Mouse (Mus musculus) hindbrain, postnatal 0 days (tissue): ENCODE data around the gene Nom1. TPM values are rescaled to one million over a fixed set of nuclear protein-coding genes. Genes with fewer than 3 reads are reported as not detected.

ENCODE experiments used
- ATAC-seq: fragments of 200-750 bp; cut with Nextera tagmentation; 2 replicates; pipeline ENCODE4 v1.8.0; 2017; ENCODE audit warnings: mild to moderate bottlenecking, moderate TSS enrichment, moderate library complexity
- DNase-seq: peaks from one replicate; pipeline ENCODE4 v3.0.0-alpha.2; 2015; ENCODE audit warnings: low spot score
- H3K27ac ChIP-seq: fragments of 300-500 bp; sonication (generic); 2 replicates; pipeline ENCODE4 v1.5.1; 2014; ENCODE audit warnings: mild to moderate bottlenecking
- H3K27me3 ChIP-seq: fragments of 300-500 bp; sonication (generic); 2 replicates; pipeline ENCODE4 v1.6.1; 2014; ENCODE audit warnings: low read length, mixed read lengths; ENCODE audit not compliant: insufficient read depth
- H3K36me3 ChIP-seq: fragments of 300-500 bp; sonication (generic); 2 replicates; pipeline ENCODE4 v1.6.1; 2014; ENCODE audit warnings: low read length, mixed read lengths; ENCODE audit not compliant: insufficient read depth
- H3K4me1 ChIP-seq: fragments of 300-500 bp; sonication (generic); 2 replicates; pipeline ENCODE4 v1.6.1; 2014; ENCODE audit warnings: antibody characterized with exemption, low read length, mixed read lengths; ENCODE audit not compliant: insufficient read depth
- H3K4me2 ChIP-seq: fragments of 300-500 bp; sonication (generic); 2 replicates; pipeline ENCODE4 v1.6.1; 2014; ENCODE audit warnings: low read depth, mild to moderate bottlenecking, low read length, moderate library complexity, mixed read lengths
- H3K4me3 ChIP-seq: fragments of 300-500 bp; sonication (generic); 2 replicates; pipeline ENCODE4 v1.5.1; 2014; ENCODE audit warnings: low read length
- H3K9ac ChIP-seq: fragments of 300-500 bp; sonication (generic); replicated peaks from 2 replicates; pipeline ENCODE4 v1.6.1; 2014; ENCODE audit warnings: mild to moderate bottlenecking, low read length, moderate library complexity, mixed read lengths
- H3K9me3 ChIP-seq: fragments of 300-500 bp; sonication (generic); 2 replicates; pipeline ENCODE4 v1.6.1; 2016; ENCODE audit warnings: low read length, mixed read lengths
- CTCF ChIP-seq: IDR thresholded peaks from 2 replicates; pipeline ENCODE4 v1.5.1; 2016; ENCODE audit warnings: antibody characterized with exemption, control low read depth, low read depth
- WGBS: fragments of 180-500 bp; shearing (Covaris S2); extraction: QIAGEN DNeasy Blood & Tissue Kit; methylation state at CpG from one replicate; pipeline ENCODE4 v1.1.7; 2014; 5-methylcytosine and 5-hydroxymethylcytosine counted together
- polyA plus RNA-seq: library from polyadenylated mRNA; unstranded; fragments of >200 nt; fragmentation: Nextera tagmentation; extraction: Ambion mirVana; gene quantifications from 2 replicates; pipeline ENCODE4 v1.2.1, GENCODE M21; 2015
- total RNA-seq: library from RNA; depleted of rRNA; stranded (reverse); fragments of >200 nt; gene quantifications from 2 replicates; pipeline ENCODE4 v1.2.3, GENCODE M21; 2014

The Nom1 gene
- total and polyA plus RNA-seq, 2 experiments from 2014 or later: 7.4 to 14.0 TPM

- H3K27ac ChIP-seq: no peak overlapping the region
- no peak overlapping the region for H3K4me3 ChIP-seq
- 87% methylated on average over 5 of the region's 5 CpGs for WGBS
- H3K4me2 ChIP-seq: no peak overlapping the region
- H3K27me3 ChIP-seq: no peaks in the 10 kb centered on the region
- no peaks in the 10 kb centered on the region for H3K4me1 ChIP-seq
- TF ChIP-seq CTCF: no peak
- no peak for ATAC-seq
- no peaks in the 10 kb centered on the region; the same call in 1 of the 2 replicates for H3K36me3 ChIP-seq
- H3K9ac ChIP-seq: no peak overlapping the region
- no peaks in the 10 kb centered on the region for H3K9me3 ChIP-seq
- DNase-seq: no peak
These were observed 22.6 kb downstream of the Nom1 start for GRCm38 (mm10) chr5:29456895-29457656.

- Histone ChIP-seq H3K4me2 (no peak overlapping the region), H3K9me3 (no peaks in the 10 kb centered on the region), H3K27me3 (peaks cover 22% of the 10 kb centered on the region), H3K36me3 (no peaks in the 10 kb centered on the region), H3K27ac (no peak overlapping the region), H3K9ac (no peak overlapping the region), H3K4me3 (no peak overlapping the region), H3K4me1 (no peaks in the 10 kb centered on the region)
- 82% methylated on average over 9 of the region's 9 CpGs for WGBS
- no peak for ATAC-seq
- no peak for TF ChIP-seq CTCF
- DNase-seq: no peak
These were observed 28.7 kb downstream of the Nom1 start for GRCm38 (mm10) chr5:29462943-29463686.

DNA sequence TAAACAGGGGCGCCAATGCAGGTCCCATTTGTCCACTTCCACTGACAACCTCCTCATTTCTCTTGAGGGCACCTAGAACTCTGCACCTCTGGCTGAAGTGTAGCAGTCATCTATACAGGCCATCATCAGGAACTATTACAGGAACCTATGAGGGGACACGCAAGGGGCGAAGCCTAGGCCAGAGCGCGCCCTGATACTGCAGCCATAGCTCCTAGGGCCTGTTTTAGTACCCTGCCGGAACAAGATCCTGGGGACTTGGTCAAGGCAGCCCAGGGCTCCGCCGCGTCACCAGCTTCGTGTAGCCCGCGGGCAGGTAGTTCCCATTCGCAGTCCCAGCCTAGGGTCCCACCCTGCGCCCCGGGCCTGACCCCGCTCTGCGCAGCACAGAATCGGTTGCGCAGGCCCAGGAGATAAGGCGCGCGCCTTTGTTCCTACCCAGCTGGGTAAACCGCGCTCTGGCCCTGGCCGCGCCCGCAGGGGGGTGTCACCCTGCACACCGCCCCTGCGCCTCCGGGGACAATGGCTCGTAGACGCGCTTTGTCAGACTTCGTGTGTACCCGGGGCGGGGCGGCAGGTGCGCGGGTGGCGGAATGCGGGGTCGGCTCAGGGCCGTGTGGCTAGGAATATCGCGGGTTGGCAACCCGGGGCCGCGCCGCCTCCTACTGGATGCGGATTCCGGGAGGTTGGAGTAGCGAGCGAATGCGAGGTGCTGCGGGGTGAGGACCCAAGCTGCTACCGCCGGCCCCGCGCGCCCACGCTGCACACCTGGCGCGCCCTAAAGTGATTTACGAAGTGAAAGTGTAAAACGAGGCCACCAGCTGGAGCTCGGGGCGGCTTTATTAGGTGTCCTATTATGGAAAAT is 33.3 kb downstream of the Nom1 start:
- ATAC-seq (no peak), DNase-seq (no peak)
- no peak for TF ChIP-seq CTCF
- Histone ChIP-seq H3K4me1 (no peaks in the 10 kb centered on the region), H3K27me3 (peaks cover 63% of the 10 kb centered on the region), H3K9me3 (no peaks in the 10 kb centered on the region), H3K4me3 (peak overlapping the region; percentile 25), H3K36me3 (no peaks in the 10 kb centered on the region), H3K9ac (no peak overlapping the region), H3K27ac (no peak overlapping the region), H3K4me2 (peak overlapping the region; percentile 51)
- 3% methylated on average over 67 of the region's 67 CpGs for WGBS

DNA sequence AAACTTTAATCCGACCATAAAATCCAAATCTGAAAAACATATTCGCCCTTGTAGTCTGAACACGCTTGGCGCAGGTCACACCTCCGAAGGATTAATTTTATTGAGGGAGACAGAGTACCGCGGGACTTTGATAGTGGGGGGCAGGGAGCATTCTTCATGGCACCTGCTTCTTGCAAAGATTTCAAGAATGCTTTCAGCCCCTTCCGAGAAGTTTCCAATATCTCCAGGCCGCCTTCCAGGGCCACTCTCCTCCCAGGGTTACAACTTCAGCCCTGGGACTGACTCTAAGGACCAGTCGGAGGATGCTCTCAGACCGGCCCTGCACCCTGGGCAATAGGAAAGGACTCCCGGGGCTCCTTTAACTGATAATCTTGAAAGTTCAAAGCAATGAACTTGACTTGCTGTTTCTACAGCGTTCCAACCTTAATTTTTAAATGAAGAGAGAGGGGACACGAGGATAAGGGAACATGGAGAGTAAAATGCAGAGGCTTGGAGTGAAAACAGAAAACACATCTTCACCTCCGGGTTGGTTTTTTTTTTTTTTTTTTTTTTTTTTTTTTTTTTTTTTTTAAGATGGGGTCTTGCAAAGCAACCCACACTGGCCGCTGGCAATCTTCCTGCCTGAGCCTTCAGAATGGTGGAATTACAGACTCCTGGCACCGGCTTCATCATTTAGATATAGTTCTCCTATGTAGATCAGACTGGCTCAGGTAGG is 34.0 kb downstream of the Nom1 start:
- no peak for DNase-seq
- peaks cover 66% of the 10 kb centered on the region for H3K27me3 ChIP-seq
- WGBS: 4% methylated on average over 17 of the region's 17 CpGs

DNA sequence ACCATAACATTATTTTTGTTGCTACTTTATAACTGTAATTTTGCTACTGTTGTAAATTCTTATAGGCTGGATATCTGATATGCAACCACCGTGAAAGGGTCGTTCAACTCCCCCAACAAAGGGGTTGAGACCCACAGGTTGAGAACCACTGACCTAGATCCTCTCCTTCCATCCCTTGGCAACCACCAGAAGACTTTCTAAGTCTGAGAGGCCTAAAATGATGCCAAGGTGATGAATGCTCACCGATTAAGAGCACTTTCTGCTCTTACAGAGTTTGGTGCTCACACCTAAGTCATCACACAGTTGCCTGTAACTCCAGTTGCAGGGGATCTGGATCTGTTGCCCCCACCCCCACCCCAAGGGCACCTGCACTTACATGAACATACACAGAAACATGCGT is 35.0 kb downstream of the Nom1 start:
- Histone ChIP-seq H3K4me2 (no peak overlapping the region), H3K9ac (no peak overlapping the region), H3K9me3 (no peaks in the 10 kb centered on the region), H3K4me3 (no peak overlapping the region), H3K27me3 (peaks cover 76% of the 10 kb centered on the region), H3K4me1 (no peaks in the 10 kb centered on the region), H3K36me3 (no peaks in the 10 kb centered on the region), H3K27ac (no peak overlapping the region)
- WGBS: 8% methylated on average over 4 of the region's 4 CpGs
- DNase-seq (no peak), ATAC-seq (no peak)
- no peak for TF ChIP-seq CTCF

More for the DNA sequence above, 34.0 kb downstream of the Nom1 start:
- TF ChIP-seq CTCF: no peak
- H3K4me1 ChIP-seq: no peaks in the 10 kb centered on the region
- H3K36me3 ChIP-seq: no peaks in the 10 kb centered on the region
- H3K9ac ChIP-seq: no peak overlapping the region
- H3K4me3 ChIP-seq: peak overlapping the region; percentile 25
- no peak overlapping the region for H3K27ac ChIP-seq
- no peaks in the 10 kb centered on the region for H3K9me3 ChIP-seq
- no peak for ATAC-seq
- peak overlapping the region; percentile 51 for H3K4me2 ChIP-seq

DNA sequence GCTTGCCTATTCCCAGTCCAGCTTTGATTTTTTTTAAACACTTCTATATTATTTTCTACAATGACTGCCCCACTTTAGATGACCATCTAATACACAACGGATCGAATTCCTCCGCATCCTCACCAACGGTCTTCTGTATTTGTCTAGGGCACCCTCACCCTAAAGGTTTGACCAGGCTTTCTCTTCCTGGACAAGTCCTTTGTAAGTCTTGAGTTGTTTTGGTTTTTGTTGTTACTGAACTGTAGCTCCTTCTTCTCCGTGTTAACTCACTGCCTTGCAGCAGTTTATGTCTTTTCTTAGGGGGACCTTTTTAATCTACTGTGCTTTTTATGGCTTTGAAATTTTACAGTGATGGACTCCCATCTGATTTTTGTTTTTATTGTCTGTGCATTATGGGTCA is 35.8 kb downstream of the Nom1 start:
- H3K27ac ChIP-seq: no peak overlapping the region
- TF ChIP-seq CTCF: no peak
- peaks cover 83% of the 10 kb centered on the region for H3K27me3 ChIP-seq
- 8% methylated on average over 5 of the region's 5 CpGs for WGBS
- H3K4me2 ChIP-seq: no peak overlapping the region
- H3K9me3 ChIP-seq: no peaks in the 10 kb centered on the region
- no peaks in the 10 kb centered on the region for H3K36me3 ChIP-seq
- no peak for DNase-seq
- no peaks in the 10 kb centered on the region for H3K4me1 ChIP-seq
- no peak overlapping the region for H3K9ac ChIP-seq
- no peak for ATAC-seq
- H3K4me3 ChIP-seq: no peak overlapping the region
